Mouse (Mus musculus) layer of hippocampus, adult 18-20 months (tissue): Measurements from ENCODE around the gene Ccdc14. TPM values are rescaled to one million over a fixed set of nuclear protein-coding genes. Genes with fewer than 3 reads are reported as not detected.
"Not testable (repeated sequence)": the region's sequence is repeated elsewhere in the genome, so short reads cannot be mapped to it uniquely, and the experiment has no call there.

Experiments used
- DNase-seq, 2 experiments: peaks; one replicate each; pipeline ENCODE4 v3.0.0; 2022; ENCODE audit warnings: low spot score in 2 of 2
- long read RNA-seq: library from polyadenylated mRNA; stranded (forward); transcript quantifications from one replicate; pipeline ENCODE4 v2.0.0, GENCODE M21; 2021
- total RNA-seq, 2 experiments: library from RNA; stranded (reverse); gene quantifications; 2 replicates each; pipeline ENCODE4 v1.2.3; 2021

Gene Ccdc14
- total RNA-seq: 1 to 10 TPM; 2.2 to 2.7 TPM
- long read RNA-seq, full-length matches to known transcripts: 4 of 7 reads
- long read RNA-seq, partial matches to known transcripts: 0 of 7 reads
- long read RNA-seq, other reads (novel, unspliced or antisense): 3 of 7 reads

GRCm38 (mm10) chr16:34690334-34691144 lies at the start of gene Ccdc14:
Gene Ccdc14 (plus strand): TSS chr16:34690616.
- DNase-seq: peak; percentile 64 to 79

- DNase-seq: no peak
Observed at GRCm38 (mm10) chr16:34643511-34644259, 46.7 kb upstream of the Ccdc14 start.

- no peak for DNase-seq
Observed at GRCm38 (mm10) chr16:34649621-34650020, 40.8 kb upstream of the Ccdc14 start, which contains the start of gene Ropn1. Gene Ropn1 (plus strand): TSS chr16:34649921.

- DNase-seq: no peak
Observed at GRCm38 (mm10) chr16:34653023-34653422, 37.4 kb upstream of the Ccdc14 start.

GRCm38 (mm10) chr16:34657566-34657965 lies 32.9 kb upstream of the Ccdc14 start:
- DNase-seq: peak; percentile 19 to 38

GRCm38 (mm10) chr16:34657983-34658382 lies 32.4 kb upstream of the Ccdc14 start:
- no peak for DNase-seq

GRCm38 (mm10) chr16:34658388-34658787 lies 32.0 kb upstream of the Ccdc14 start:
- peak in 1 of 2 experiments; percentile 34 for DNase-seq

GRCm38 (mm10) chr16:34664553-34664952 lies 25.9 kb upstream of the Ccdc14 start:
- DNase-seq: no peak

- DNase-seq: peak; percentile 43 to 78
Observed at GRCm38 (mm10) chr16:34667031-34667726, 23.2 kb upstream of the Ccdc14 start.

GRCm38 (mm10) chr16:34668341-34668740 lies 22.1 kb upstream of the Ccdc14 start:
- DNase-seq: no peak

- DNase-seq: no peak
Observed at GRCm38 (mm10) chr16:34671966-34672365, 18.4 kb upstream of the Ccdc14 start.

GRCm38 (mm10) chr16:34672822-34673221 lies 17.6 kb upstream of the Ccdc14 start:
- DNase-seq: no peak

- no peak for DNase-seq
Observed at GRCm38 (mm10) chr16:34674365-34674764, 16.1 kb upstream of the Ccdc14 start.

- DNase-seq: no peak
Observed at GRCm38 (mm10) chr16:34681823-34682222, 8.6 kb upstream of the Ccdc14 start.

GRCm38 (mm10) chr16:34689879-34690278 lies 537 bp upstream of the Ccdc14 start:
- no peak for DNase-seq

GRCm38 (mm10) chr16:34691156-34691555 lies 740 bp downstream of the Ccdc14 start:
- no peak for DNase-seq

- no peak for DNase-seq
Observed at GRCm38 (mm10) chr16:34694477-34694876, 4.1 kb downstream of the Ccdc14 start.

- not testable (repeated sequence) for DNase-seq
Observed at GRCm38 (mm10) chr16:34698721-34699120, 8.3 kb downstream of the Ccdc14 start.

- DNase-seq: peak; percentile 69 to 87
Observed at GRCm38 (mm10) chr16:34700165-34700827, 9.9 kb downstream of the Ccdc14 start.

GRCm38 (mm10) chr16:34700828-34701216 lies 10.4 kb downstream of the Ccdc14 start:
- DNase-seq: no peak

- DNase-seq: no peak
Observed at GRCm38 (mm10) chr16:34706019-34706418, 15.6 kb downstream of the Ccdc14 start.
